Mouse (Mus musculus): ENCODE data around the gene Hoxd4.

Hoxd4 gene

DNA sequence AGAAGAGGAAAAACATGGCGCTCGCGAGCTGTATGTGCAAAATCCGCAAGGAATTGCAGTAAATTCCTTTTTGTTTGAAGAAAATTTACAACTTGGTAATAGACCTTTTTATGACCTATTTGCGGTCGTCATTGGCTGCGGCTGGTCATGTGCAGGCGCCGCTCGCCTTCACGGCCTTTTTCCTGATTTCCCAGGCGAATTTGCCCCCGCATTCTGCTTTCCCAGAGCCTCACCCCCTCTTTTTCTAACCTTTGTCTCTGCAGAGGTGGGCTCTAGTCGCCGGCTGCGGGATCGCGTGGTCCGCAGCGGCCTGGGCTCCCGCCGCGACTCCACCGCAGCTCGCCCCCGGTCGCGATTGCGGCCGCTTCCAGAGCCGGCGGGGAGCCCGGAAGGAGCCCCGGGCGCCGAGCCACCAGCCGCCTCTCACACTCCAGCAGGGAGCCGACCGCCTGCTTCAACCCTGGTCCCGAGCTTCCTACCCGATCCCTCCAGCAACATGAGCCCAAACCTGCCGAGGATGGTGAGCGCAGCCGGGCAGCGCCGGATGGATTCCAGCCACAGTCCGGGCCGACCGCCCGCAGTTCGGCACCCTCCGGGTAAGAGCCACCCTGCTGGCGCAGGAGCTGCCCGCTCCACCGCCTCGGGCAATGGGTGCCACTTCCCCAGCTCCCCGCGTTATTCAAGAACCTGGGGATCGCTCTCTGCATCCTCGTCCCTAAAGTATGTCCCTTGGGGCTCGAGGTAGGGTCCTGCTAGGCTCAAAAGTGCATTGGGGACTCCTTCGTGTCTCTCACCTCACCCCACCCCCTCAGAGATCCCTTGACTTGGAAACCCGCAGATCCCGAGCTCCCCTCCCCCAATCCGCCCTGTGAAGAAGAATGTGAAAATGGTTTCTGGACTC lies at the start of gene Hoxd4, which contains the start of gene Hoxd3:
Gene Hoxd4 (plus strand): TSS at position 209 of the 901 bp plus-strand sequence.
Gene Hoxd3 (plus strand): TSS at position 207 of the 901 bp plus-strand sequence.
- DNase-seq (ENCODE audit: low spot score in 2 of 2) = no peak

DNA sequence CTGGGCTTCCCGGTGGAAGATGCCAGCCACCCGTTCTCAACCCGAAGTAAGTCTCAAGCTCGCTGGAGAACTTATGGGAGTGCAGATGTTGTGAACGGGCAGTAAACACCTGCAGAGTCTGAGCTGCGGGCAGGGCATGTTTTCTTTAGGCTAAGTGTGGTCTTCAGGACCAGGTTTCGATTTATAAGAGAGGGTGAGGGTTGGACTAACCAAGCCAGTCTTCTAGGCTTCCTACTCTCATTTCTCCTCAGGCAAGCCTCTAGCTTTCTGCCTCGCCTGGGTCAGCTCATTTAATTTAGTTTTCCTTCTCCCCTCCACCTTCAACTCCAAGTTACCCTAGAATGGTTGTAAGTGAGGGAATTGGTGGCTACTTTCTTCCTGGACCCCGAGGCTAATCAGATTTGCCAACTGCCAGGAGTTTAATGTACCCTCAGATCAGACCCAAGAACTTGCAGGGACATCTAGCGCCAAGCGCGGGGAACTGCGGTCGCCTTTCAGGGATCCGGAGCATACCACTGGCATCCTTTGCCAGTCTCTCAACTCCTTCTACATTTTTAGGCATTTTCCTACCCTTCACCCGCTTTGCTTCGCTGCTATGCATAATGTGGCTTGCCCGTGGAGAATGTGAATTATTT lies 48.3 kb upstream of the Hoxd4 start:
- no peak for DNase-seq (ENCODE audit: low spot score in 2 of 2)

DNA sequence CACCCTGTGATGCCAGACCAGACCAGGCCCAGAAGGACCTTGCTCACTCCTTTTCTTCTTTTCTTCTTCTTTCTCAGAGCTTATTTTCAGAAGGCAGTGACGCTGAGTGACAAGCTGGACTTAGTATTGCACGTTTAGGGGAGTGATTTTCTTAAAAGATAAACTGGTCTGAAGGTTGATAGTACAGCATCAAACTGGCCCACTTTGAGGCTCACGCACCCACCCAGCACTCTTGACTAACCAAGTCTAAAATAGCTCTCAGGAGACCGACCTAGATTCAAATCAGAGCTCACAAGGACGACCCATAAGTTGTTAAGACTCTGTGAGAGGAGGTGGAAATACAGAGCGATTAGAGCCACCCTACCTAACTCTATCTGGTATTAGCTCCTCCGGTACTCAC lies 45.3 kb upstream of the Hoxd4 start:
- DNase-seq (ENCODE audit: low spot score in 2 of 2) = no peak

DNA sequence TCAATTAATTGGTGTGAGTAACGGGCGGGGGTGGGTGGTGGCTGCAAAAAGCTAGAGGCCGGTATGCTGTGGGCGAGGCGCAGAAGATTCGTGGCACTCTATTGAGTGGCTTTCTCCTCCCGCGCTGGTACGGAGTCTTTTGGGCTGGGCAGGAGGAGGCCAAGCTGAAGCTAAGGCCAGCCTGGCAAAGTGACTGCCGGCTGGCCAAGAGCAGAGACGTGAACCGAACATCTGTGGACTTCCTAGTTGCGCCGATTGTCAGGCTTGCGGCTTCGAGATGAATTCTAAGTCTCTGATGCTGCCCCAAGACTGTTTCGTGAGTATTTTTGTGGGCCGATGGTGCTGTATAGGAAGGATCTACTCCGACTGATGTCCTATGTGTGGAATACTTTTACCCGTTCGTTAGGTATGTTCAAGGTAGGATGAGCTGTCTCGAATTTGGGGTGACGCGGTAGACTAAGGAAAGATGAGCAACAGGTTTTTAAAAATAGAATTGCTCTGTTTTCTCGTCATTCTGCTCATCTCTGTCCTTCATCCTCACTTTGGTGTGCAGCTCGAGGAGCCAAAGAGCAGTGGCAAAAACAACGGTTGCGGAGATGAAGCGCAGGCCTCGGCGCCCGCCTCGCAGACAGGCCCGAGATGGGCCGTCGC lies 44.4 kb upstream of the Hoxd4 start:
- no peak for DNase-seq (ENCODE audit: low spot score in 2 of 2)

DNA sequence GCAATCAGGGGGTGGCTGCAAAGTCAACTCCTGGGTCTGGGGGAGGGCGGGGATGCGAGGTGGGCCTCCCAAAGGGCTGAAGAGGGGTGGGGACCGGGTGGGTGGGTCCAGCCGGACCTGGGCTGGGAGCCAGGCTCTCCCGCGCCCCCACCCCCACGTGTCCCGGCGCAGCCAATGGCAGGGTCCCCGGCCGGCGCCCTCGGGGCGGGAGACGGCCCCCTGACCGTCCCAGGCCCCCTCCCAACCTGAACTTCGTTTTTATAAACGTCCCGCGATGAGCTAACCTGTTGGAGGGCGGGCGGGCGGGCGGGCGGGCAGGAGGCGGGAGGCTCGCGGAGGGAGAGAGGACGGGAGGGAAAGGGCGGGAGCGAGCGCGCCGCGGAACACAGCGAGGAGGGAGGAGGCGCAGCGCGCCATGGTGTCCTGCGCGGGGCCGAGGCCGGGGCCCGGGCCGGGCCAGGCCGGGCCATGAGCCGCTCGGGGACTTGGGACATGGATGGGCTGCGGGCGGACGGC lies 43.8 kb upstream of the Hoxd4 start, which contains the start of gene Hoxd13:
Gene Hoxd13 (plus strand): TSS at position 469 of the 516 bp plus-strand sequence.
- DNase-seq (ENCODE audit: low spot score in 2 of 2) = no peak

DNA sequence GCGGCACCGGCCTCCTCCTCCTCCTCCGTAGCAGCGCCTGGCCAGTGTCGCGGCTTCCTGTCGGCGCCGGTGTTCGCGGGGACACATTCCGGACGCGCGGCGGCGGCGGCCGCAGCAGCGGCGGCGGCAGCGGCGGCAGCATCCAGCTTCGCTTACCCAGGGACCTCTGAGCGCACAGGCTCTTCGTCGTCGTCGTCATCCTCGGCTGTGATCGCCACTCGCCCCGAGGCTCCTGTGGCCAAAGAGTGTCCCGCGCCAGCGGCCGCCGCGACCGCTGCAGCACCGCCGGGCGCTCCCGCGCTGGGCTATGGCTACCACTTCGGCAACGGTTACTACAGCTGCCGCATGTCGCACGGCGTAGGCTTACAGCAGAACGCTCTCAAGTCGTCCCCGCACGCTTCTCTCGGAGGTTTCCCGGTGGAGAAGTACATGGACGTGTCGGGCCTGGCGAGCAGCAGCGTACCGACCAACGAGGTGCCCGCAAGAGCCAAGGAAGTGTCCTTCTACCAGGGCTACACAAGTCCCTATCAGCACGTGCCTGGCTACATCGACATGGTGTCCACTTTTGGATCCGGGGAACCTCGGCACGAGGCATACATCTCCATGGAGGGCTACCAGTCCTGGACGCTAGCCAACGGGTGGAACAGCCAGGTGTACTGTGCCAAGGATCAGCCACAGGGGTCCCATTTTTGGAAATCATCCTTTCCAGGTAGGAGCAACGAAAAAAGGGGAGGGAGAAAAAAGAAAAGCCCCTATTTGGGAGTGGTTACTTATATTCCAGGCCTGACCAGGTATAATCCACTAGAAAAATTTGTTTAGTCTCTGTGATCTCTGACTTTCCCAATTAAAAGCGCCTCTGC lies 43.1 kb upstream of the Hoxd4 start:
- no peak for DNase-seq (ENCODE audit: low spot score in 2 of 2)

DNA sequence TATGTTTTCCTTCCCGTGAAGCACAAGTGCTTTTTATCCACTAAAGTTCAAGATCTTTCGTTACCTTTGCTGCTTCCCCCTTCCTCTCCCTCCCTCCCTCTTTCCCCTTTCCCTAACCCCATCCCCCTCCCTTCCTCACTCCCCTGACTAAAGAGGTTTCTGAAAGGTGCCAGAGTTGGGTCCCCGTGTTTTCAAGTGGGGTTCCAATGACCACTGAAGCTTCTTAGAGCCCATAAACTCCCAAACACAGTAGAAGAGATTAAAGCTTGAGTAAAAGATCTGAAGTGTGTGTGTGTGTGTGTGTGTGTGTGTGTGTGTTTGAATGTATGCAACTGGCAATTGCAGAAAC lies 42.5 kb upstream of the Hoxd4 start:
- DNase-seq (ENCODE audit: low spot score in 2 of 2) = no peak

DNA sequence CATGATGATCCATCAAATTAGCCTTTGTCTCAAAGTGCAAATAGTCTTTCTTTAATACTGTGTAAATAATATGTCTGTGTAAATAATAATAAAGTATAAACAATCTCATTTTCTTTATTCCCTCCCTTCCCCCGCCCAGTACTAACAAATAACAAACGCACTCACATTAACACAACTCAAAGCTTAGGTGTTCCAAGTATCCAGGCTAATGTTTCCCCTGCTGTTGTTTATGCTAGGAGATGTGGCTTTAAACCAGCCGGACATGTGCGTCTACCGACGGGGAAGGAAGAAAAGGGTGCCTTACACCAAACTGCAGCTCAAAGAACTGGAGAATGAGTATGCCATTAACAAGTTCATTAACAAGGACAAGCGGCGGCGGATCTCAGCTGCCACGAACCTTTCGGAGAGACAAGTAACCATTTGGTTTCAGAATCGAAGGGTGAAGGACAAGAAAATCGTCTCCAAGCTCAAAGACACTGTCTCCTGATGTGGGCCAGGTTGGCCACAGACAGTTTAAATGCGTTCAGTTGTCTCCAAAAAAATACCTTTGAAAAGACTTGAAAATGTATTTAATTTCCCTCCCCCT lies 42.0 kb upstream of the Hoxd4 start:
- no peak for DNase-seq (ENCODE audit: low spot score in 2 of 2)

DNA sequence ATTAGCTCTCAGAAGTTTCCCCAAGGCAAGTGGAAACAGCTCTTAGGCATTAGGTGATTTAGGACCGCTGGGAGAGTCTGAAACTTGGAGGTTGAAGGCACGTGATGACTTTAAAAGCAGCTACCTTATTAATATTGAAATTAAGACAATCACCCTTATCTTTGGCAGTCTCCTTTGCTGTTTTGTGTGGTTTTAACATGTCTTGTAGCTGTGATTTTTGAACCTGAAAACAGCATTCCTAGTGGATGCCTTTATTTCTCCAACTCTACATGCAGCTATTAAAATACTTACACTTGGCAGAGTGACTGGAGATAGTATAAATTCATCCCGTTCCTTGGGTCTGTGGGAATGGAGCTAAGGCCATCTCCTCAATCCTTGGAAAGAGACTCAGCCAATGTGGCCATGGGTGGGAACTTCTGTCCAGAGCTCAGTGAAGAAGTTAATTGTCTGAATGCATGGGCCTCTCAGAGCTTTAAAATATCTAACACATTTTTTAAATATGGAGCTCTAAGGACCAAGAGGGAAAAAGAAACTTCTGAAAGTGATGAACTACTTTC lies 41.0 kb upstream of the Hoxd4 start:
- no peak for DNase-seq (ENCODE audit: low spot score in 2 of 2)

DNA sequence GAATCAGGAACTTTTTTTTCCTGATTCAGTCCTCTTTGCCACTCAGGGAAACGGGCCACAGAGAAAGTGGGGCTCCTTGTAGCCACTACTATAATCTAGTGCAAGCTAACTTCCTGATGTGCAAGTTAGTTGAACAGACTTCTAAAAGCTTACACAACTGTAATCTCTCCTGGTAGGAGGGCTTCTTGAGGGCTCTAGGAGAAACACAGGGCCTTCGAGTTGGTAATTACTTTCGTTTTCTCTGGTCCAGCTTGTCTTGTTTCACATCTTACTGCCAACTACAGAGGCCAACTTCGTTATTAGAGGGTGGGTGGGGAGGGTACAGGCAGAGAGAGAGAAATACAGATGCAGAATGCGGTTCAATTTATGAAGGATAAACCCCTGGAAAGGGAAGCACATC lies 39.9 kb upstream of the Hoxd4 start:
- DNase-seq (ENCODE audit: low spot score in 2 of 2) = no peak

DNA sequence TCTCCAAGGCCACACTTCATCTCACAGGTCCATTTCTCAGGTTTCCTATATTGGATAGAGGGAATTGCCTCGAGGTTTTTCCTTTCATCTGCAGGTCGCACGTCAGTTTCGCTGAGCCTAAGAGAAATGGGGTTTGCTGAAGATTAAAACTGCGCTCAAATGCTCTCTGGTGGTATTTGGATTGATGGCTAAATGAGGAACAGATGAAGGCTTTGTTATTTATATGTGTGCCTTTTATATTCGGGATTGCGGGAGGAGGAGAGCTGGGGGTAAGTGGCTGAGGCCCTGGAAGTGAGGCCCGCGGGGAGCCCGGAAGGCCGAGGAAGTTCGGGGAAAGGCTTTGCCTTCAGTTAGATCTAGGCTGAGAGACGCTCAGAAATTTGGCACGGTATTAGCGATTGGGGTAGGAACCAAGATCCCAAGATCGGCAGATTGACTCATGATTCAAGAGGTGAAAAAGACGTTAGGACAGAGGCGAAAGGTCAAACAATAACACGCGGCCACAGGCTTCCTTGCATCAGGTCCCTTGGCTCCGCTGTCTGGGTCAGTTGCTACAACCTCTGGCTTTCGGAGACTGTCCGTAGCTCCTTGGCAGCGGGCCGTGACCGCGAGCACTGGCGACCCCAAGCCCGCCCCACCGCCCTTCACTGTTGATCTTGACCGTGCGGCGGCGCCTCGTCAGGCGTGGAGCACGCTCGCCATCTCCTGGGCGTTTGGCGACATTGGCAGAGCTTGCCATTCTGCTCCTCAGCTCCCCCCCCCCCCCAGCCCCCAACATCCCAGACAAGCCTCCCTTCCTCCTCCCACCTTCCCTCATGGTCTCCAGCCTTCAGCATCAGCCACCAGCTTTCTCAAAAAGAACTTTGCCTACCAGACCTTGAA lies 39.0 kb upstream of the Hoxd4 start:
- peak; percentile 28 to 36 for DNase-seq (ENCODE audit: low spot score in 2 of 2)

DNA sequence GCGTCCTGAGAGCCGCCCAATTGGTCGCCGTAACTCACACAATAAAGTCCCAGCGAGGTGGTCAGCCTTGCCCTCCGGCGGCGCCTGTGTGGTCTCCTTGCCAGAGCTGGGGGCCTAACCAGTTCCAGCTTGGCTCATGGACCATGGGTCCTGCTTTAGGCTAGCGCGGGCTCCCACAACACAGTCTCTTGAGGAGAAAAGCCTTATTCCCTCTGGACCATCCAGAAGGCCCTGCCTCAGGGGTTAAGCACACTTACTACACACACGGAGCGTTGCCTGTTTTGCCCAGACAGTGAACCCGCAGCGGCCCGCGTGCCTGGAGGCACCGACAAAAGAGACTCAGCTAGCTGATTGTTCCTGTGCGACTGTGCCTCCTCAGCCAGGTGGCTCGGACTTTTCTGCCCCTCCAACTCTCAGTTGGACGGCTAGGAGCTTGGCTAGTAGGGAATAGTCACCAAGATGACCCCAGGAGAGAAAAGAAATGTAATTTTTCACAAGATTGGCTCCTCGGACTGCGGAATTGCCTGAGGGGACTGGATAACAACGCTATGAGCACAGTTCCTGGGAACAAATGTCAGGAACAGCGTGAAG lies 37.8 kb upstream of the Hoxd4 start:
- DNase-seq (ENCODE audit: low spot score in 2 of 2) = no peak

DNA sequence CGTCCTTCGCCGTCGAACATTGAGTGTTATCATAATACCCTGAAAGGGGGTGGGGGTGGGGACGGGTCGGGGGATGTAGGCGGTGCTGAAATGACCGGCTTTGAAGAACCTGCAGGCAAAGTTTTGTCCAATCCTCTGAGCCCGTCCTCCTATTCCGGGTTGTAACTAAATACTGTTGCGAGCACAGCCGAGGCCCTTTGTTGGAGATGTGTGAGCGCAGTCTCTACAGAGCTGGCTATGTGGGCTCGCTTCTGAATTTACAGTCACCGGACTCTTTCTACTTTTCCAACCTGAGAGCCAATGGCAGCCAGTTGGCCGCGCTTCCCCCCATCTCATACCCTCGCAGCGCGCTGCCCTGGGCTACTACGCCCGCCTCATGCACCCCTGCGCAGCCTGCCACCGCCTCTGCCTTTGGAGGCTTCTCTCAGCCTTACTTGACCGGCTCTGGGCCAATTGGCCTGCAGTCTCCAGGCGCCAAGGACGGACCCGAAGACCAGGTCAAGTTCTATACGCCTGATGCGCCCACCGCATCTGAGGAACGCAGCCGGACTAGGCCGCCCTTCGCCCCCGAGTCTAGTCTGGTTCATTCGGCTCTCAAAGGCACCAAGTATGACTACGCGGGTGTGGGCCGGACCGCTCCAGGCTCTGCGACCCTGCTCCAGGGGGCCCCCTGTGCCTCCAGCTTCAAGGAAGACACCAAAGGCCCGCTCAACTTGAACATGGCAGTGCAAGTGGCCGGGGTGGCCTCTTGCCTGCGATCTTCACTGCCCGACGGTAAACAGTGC lies 36.7 kb upstream of the Hoxd4 start, which contains the start of gene Hoxd12:
Gene Hoxd12 (plus strand): TSS at position 133 of the 785 bp plus-strand sequence.
- no peak for DNase-seq (ENCODE audit: low spot score in 2 of 2)

DNA sequence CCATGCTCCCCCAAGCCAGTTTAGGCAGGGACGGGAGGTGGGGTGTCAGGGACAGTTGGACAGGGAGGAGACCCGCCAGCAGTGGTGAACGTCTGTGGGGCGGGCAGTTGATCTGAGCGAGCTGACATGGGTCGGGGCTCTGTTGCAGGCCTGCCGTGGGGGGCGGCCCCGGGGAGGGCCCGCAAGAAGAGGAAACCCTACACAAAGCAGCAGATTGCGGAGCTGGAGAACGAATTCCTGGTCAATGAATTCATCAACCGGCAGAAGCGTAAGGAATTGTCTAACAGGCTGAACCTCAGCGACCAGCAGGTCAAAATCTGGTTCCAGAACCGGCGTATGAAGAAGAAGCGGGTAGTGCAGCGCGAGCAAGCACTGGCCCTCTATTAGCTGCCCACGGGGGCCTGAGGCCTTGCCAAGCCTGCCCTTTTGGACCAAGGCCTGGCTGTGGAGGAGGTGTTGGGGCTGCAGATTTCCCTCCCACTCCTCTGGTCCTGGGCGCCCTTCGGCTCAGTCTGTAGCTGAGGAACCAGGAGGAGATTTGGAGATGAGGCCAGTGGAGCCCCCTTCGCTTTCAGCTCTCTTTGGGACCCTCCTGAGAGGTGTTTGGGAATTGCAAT lies 36.0 kb upstream of the Hoxd4 start:
- DNase-seq (ENCODE audit: low spot score in 2 of 2) = no peak

DNA sequence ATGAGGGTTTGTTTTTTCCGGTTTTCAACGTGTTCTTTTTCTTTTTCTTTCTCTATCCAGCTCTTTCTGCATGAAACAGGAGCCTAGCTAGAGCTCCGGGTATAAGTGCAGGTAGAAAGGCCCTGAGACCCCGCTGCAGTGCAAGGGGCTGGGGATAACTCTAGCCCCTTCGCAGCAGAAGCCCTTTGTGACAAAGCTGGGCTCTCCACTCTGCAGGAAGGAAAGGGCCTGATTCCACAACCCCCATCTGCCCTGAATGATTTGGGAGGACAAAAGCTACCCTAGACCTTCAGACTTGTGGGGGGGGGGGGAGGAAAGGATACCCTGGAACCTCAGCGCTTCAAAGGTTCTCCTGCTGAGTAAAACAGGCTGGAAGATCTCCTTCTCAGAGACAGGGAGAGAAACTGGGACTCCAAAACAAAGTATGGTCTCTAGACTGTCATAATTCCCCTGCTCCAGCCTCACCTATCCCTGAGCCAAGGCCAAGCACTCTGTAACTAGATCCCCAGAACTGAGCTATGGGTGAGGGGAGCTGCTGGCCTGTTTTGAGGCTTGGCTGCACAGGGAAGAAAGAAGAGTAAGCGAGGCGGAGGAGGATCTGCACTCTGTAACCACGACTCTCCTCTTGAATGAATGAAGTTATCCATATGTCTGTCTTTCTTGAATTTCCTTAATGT lies 35.2 kb upstream of the Hoxd4 start:
- no peak for DNase-seq (ENCODE audit: low spot score in 2 of 2)

DNA sequence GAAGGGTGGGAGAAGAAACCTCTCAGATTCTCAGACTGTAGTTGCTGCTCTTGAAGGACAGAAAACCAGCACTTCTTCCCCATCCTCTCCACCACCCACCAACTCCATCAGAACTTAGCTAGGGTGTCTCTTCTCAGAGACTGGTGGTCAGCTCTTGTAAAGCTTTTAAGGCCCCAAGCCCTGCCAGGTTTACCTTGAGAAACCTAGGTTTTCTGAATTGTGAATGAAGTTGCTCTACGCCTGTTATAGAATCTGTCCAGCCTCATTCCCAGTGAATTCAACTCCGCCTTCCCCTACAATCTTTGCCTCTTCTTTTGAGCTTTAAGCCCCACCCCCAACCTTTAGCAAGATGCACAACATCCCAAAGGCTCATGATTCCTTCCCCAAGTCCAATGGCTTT lies 34.6 kb upstream of the Hoxd4 start:
- no peak for DNase-seq (ENCODE audit: low spot score in 2 of 2)

DNA sequence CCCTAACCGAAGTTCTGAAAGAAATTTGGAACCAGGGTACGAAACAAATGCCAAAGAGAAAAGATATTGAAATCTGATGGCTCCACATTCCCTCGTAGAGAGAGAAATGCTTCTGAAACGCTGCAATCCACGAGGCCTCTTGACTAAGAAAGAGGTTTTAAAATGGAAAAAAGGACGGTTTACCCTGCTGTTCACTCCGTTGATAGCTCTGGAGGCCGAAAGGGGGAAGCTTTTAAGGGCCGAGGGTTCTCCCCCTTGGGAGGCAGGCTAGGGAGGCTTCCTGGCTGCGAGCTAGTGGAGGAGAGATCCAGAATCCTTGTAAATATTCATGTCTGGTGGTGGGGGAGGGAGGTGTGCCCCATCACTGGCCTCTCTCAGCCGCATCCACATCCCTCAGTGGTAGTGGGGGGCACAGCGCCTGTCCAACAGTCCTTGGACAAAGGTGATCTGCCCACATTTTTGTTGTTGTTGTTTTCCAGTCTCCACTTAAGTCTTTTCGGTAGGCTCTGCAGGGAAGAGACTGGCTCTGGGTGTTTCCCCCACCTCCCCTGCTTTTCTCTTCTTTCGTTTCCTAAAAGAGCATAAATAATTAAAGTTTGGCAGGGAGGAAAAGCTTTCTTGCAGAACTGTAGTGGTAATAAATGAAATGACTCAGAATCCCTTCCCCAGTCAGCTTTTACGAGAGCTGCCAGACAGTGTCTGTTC lies 32.7 kb upstream of the Hoxd4 start, which contains the start of gene Hoxd11:
Gene Hoxd11 (plus strand): TSS at position 667 of the 705 bp plus-strand sequence.
- no peak for DNase-seq (ENCODE audit: low spot score in 2 of 2)

Data from thymus, postnatal 10 days (tissue).